Mouse (Mus musculus) embryonic facial prominence, embryonic 11.5 days (tissue): ENCODE measurements around the gene Pdap1. TPM values are rescaled to one million over a fixed set of nuclear protein-coding genes. Genes with fewer than 3 reads are reported as not detected.
"Not testable (repeated sequence)": the region's sequence is repeated elsewhere in the genome, so short reads cannot be mapped to it uniquely, and the experiment has no call there.

Experiments
- ATAC-seq: fragments of 200-750 bp; cut with Nextera tagmentation; replicated peaks from 2 replicates; pipeline ENCODE4 v1.8.0; 2017; ENCODE audit warnings: low read depth; ENCODE audit not compliant: insufficient number of reproducible peaks, low FRiP score, low TSS enrichment
- DNase-seq: peaks from one replicate; pipeline ENCODE4 v3.0.0-alpha.2; 2015; ENCODE audit warnings: low spot score
- H3K27ac ChIP-seq: fragments of 300-500 bp; sonication (generic); replicated peaks from 2 replicates; pipeline ENCODE4 v1.5.1; 2014; ENCODE audit warnings: mild to moderate bottlenecking, low read depth, low read length, control low read depth
- H3K27me3 ChIP-seq: fragments of 300-500 bp; sonication (generic); 2 replicates; pipeline ENCODE4 v1.6.1; 2014; ENCODE audit warnings: mild to moderate bottlenecking, low read length, moderate library complexity, mixed read lengths; ENCODE audit not compliant: control insufficient read depth, insufficient read depth
- H3K36me3 ChIP-seq: fragments of 300-500 bp; sonication (generic); replicated peaks from 2 replicates; pipeline ENCODE4 v1.6.1; 2014; ENCODE audit warnings: low read depth, mild to moderate bottlenecking, low read length, moderate library complexity, mixed read lengths; ENCODE audit not compliant: control insufficient read depth, insufficient read depth
- H3K4me1 ChIP-seq: fragments of 300-500 bp; sonication (generic); 2 replicates; pipeline ENCODE4 v1.6.1; 2014; ENCODE audit warnings: low read length, mixed read lengths; ENCODE audit not compliant: control insufficient read depth, insufficient read depth
- H3K4me2 ChIP-seq: fragments of 300-500 bp; sonication (generic); 2 replicates; pipeline ENCODE4 v1.6.1; 2014; ENCODE audit warnings: low read depth, mild to moderate bottlenecking, control low read depth, low read length, moderate library complexity
- H3K4me3 ChIP-seq: fragments of 300-500 bp; sonication (generic); 2 replicates; pipeline ENCODE4 v1.5.1; 2014; ENCODE audit warnings: low read depth, low read length, control low read depth
- H3K9ac ChIP-seq: fragments of 300-500 bp; sonication (generic); replicated peaks from 2 replicates; pipeline ENCODE4 v1.6.1; 2014; ENCODE audit warnings: mild to moderate bottlenecking, control low read depth, low read length
- H3K9me3 ChIP-seq: fragments of 300-500 bp; sonication (generic); replicated peaks from 2 replicates; pipeline ENCODE4 v1.6.1; 2016; ENCODE audit warnings: mild to moderate bottlenecking, low read length, inconsistent platforms, mixed read lengths; ENCODE audit not compliant: control insufficient read depth
- WGBS: fragments of 180-500 bp; shearing (Covaris S2); extraction: QIAGEN DNeasy Blood & Tissue Kit; methylation state at CpG from one replicate; pipeline ENCODE4 v1.1.7; 2014; 5-methylcytosine and 5-hydroxymethylcytosine counted together
- polyA plus RNA-seq: library from polyadenylated mRNA; unstranded; fragments of >200 nt; fragmentation: Nextera tagmentation; extraction: Ambion mirVana; gene quantifications from 2 replicates; pipeline ENCODE4 v1.2.1, GENCODE M21; 2014

The Pdap1 gene
- polyA plus RNA-seq, 1 experiment from 2014 or later: 121 TPM

- no peak overlapping the region for H3K4me2 ChIP-seq
- no peak overlapping the region for H3K27ac ChIP-seq
- H3K9ac ChIP-seq: no peak overlapping the region
- peaks cover 44% of the 10 kb centered on the region for H3K36me3 ChIP-seq
- ATAC-seq (no peak), DNase-seq (no peak)
- H3K4me3 ChIP-seq: no peak overlapping the region
- H3K27me3 ChIP-seq: no peaks in the 10 kb centered on the region
- H3K9me3 ChIP-seq: no peaks in the 10 kb centered on the region
- WGBS: 89% methylated on average over 3 of the region's 3 CpGs
- no peaks in the 10 kb centered on the region for H3K4me1 ChIP-seq
These were observed 9.0 kb downstream of the Pdap1 start for GRCm38 (mm10) chr5:145130995-145131394.

- no peaks in the 10 kb centered on the region for H3K9me3 ChIP-seq
- no peak overlapping the region for H3K9ac ChIP-seq
- WGBS: 96% methylated on average over 11 of the region's 11 CpGs
- no peaks in the 10 kb centered on the region for H3K4me1 ChIP-seq
- H3K4me3 ChIP-seq: no peak overlapping the region
- no peak overlapping the region for H3K4me2 ChIP-seq
- DNase-seq (no peak), ATAC-seq (no peak)
- no peak overlapping the region for H3K27ac ChIP-seq
- H3K36me3 ChIP-seq: peaks cover 44% of the 10 kb centered on the region
- no peaks in the 10 kb centered on the region for H3K27me3 ChIP-seq
These were observed 9.8 kb downstream of the Pdap1 start for GRCm38 (mm10) chr5:145130191-145130590.

- H3K4me3 ChIP-seq, H3K4me1 ChIP-seq, H3K9ac ChIP-seq, ATAC-seq, H3K27me3 ChIP-seq, H3K27ac ChIP-seq, H3K4me2 ChIP-seq, DNase-seq, H3K9me3 ChIP-seq: not testable (repeated sequence)
- 94% methylated on average over 4 of the region's 6 CpGs for WGBS
- H3K36me3 ChIP-seq: peaks cover 43% of the 10 kb centered on the region
These were observed 10.3 kb downstream of the Pdap1 start for GRCm38 (mm10) chr5:145129773-145130172.

- Histone ChIP-seq H3K27ac (no peak overlapping the region), H3K36me3 (peaks cover 37% of the 10 kb centered on the region), H3K4me1 (no peaks in the 10 kb centered on the region), H3K4me3 (no peak overlapping the region), H3K9ac (no peak overlapping the region), H3K9me3 (no peaks in the 10 kb centered on the region), H3K27me3 (no peaks in the 10 kb centered on the region), H3K4me2 (no peak overlapping the region)
- no peak for ATAC-seq
- DNase-seq: no peak
- WGBS: 95% methylated on average over 4 of the region's 4 CpGs
These were observed 10.9 kb downstream of the Pdap1 start for GRCm38 (mm10) chr5:145129124-145129523.

- no peaks in the 10 kb centered on the region for H3K4me1 ChIP-seq
- DNase-seq (no peak), ATAC-seq (no peak)
- H3K27me3 ChIP-seq: no peaks in the 10 kb centered on the region
- no peak overlapping the region for H3K4me2 ChIP-seq
- H3K9ac ChIP-seq: no peak overlapping the region
- 94% methylated on average over 9 of the region's 9 CpGs for WGBS
- no peaks in the 10 kb centered on the region for H3K9me3 ChIP-seq
- no peak overlapping the region for H3K4me3 ChIP-seq
- peaks cover 17% of the 10 kb centered on the region; the same call in 1 of the 2 replicates for H3K36me3 ChIP-seq
- H3K27ac ChIP-seq: no peak overlapping the region
These were observed 13.5 kb downstream of the Pdap1 start for GRCm38 (mm10) chr5:145126580-145126979.

- DNase-seq (no peak), ATAC-seq (no peak)
- Histone ChIP-seq H3K36me3 (peaks cover 6% of the 10 kb centered on the region; the same call in 1 of the 2 replicates), H3K4me3 (no peak overlapping the region), H3K27ac (no peak overlapping the region), H3K4me2 (no peak overlapping the region), H3K9ac (no peak overlapping the region), H3K9me3 (no peaks in the 10 kb centered on the region), H3K27me3 (no peaks in the 10 kb centered on the region), H3K4me1 (no peaks in the 10 kb centered on the region; the same call in 1 of the 2 replicates)
- 92% methylated on average over 19 of the region's 19 CpGs for WGBS
These were observed 16.6 kb downstream of the Pdap1 start for GRCm38 (mm10) chr5:145123396-145123795.

- DNase-seq: no peak
- WGBS: 62% methylated on average over 7 of the region's 7 CpGs
- no peak overlapping the region for H3K9ac ChIP-seq
- H3K36me3 ChIP-seq: peaks cover 2% of the 10 kb centered on the region; the same call in 1 of the 2 replicates
- no peak overlapping the region for H3K4me2 ChIP-seq
- no peaks in the 10 kb centered on the region for H3K27me3 ChIP-seq
- ATAC-seq: no peak
- H3K4me3 ChIP-seq: no peak overlapping the region
- H3K9me3 ChIP-seq: no peaks in the 10 kb centered on the region
- H3K27ac ChIP-seq: no peak overlapping the region
- no peaks in the 10 kb centered on the region; the same call in 1 of the 2 replicates for H3K4me1 ChIP-seq
These were observed 19.1 kb downstream of the Pdap1 start for GRCm38 (mm10) chr5:145120921-145121320.

- 85% methylated on average over 2 of the region's 2 CpGs for WGBS
- Histone ChIP-seq H3K27ac (no peak overlapping the region), H3K4me1 (no peaks in the 10 kb centered on the region; the same call in 1 of the 2 replicates), H3K36me3 (no peaks in the 10 kb centered on the region; the same call in 1 of the 2 replicates), H3K27me3 (peaks cover 7% of the 10 kb centered on the region), H3K4me2 (no peak overlapping the region), H3K4me3 (no peak overlapping the region), H3K9me3 (no peaks in the 10 kb centered on the region), H3K9ac (no peak overlapping the region)
- ATAC-seq (no peak), DNase-seq (no peak)
These were observed 20.7 kb downstream of the Pdap1 start for GRCm38 (mm10) chr5:145119385-145119784.
